Mouse (Mus musculus) liver, adult 10 weeks (tissue): ENCODE data around the gene Susd4. TPM values are rescaled to one million over a fixed set of nuclear protein-coding genes. Genes with fewer than 3 reads are reported as not detected.

Source experiments
- polyA plus RNA-seq: library from polyadenylated mRNA; stranded (reverse); fragments of 350-450 nt; fragmentation: Illumina TruSeq; extraction: RNeasy Lipid Tissue Mini Kit (QIAGEN cat#74804); gene quantifications from one replicate; pipeline ENCODE4 v1.2.3, GENCODE M21; 2014; ENCODE audit warnings: low read depth, low replicate concordance

Gene Susd4
- polyA plus RNA-seq: 0.69 TPM

GRCm38 (mm10) chr1:182763716-182764461 lies at the start of gene Susd4:
TSS of gene Susd4 (plus strand) at chr1:182763860.

GRCm38 (mm10) chr1:182749080-182749479 lies 14.6 kb upstream of the Susd4 start, which contains the start of gene Ccdc185:
TSS of gene Ccdc185 (minus strand) at chr1:182749180.

Other genes with a start within 250 kb of the Susd4 start
- 29.1 TPM for gene Capn2, start 246.3 kb upstream of the Susd4 start, polyA plus RNA-seq
- not detected for gene Capn8, start 198.9 kb upstream of the Susd4 start, polyA plus RNA-seq
- not detected for gene Ccdc185, start 14.7 kb upstream of the Susd4 start, polyA plus RNA-seq
- 4.1 TPM for gene Tlr5, start 190.9 kb downstream of the Susd4 start, polyA plus RNA-seq